Mouse (Mus musculus): ENCODE results near the gene Arvcf. TPM values are rescaled to one million over a fixed set of nuclear protein-coding genes. Genes with fewer than 3 reads are reported as not detected.

The Arvcf gene
- polyA plus RNA-seq, 1 experiment from 2014 or later = 22.1 TPM

GRCm38 (mm10) chr16:18360151-18360805, 12.3 kb downstream of the Arvcf start:
- Histone ChIP-seq H3K27me3 (replicated peaks) (no peaks in the 10 kb centered on the region), H3K27ac (no peak overlapping the region), H3K4me3 (replicated peaks) (no peak overlapping the region), H3K36me3 (no peaks in the 10 kb centered on the region), H3K9ac (no peak overlapping the region), H3K4me2 (replicated peaks) (no peak overlapping the region), H3K9me3 (no peaks in the 10 kb centered on the region), H3K4me1 (replicated peaks) (no peaks in the 10 kb centered on the region)
- ATAC-seq = peak; percentile 43; the same call in 1 of the 2 replicates
- WGBS = 70% methylated on average over 6 of the region's 6 CpGs

DNA sequence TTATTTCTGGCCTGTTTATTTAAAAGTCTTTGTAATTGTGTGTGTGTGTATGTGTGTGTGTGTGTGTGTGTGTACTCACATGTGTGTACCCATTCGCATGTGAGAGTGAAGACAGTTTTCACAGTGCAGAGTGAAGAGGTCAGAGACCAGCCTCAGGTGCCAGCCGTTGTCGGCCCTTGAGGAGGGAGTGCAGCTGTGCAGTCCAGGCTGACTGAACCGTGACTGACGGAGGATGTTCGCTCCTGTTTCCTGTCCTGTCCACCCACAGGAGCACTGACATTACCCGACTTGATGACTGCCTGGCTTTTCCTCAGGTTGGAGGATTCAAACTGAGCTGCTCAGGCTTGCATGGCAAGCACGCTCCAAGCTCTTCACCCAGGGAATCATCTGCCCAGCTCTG, 15.0 kb downstream of the Arvcf start:
- WGBS = 72% methylated on average over 8 of the region's 8 CpGs

DNA sequence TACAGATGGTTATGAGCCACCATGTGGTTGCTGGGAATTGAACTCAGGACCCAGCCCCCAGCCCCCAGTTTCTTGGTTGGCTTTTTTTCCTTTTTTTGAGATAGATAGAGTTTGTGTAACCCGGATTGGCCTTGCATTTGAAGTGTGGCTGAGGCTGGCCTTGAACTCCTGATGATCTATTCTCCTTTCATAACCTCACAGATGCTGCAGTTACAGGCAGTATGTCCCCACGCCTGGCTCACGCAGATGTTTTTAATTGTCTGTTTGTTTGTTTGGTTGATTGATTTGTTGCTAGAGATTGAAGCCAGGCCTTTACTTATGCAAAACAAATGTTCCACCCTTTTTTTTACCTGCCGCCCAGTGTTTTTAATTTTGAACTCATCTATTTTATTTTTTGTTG, 18.9 kb downstream of the Arvcf start:
- no peaks in the 10 kb centered on the region for H3K36me3 ChIP-seq
- ATAC-seq = no peak

More for the DNA sequence above, 15.0 kb downstream of the Arvcf start:
- Histone ChIP-seq H3K27ac (no peak overlapping the region), H3K27me3 (replicated peaks) (no peaks in the 10 kb centered on the region), H3K4me3 (replicated peaks) (no peak overlapping the region), H3K36me3 (no peaks in the 10 kb centered on the region), H3K4me2 (replicated peaks) (no peak overlapping the region), H3K9me3 (no peaks in the 10 kb centered on the region), H3K4me1 (replicated peaks) (no peaks in the 10 kb centered on the region), H3K9ac (no peak overlapping the region)
- no peak for ATAC-seq

GRCm38 (mm10) chr16:18370197-18370596, 22.2 kb downstream of the Arvcf start:
- ATAC-seq = no peak
- H3K4me3 ChIP-seq (replicated peaks) = no peak overlapping the region
- H3K9me3 ChIP-seq = no peaks in the 10 kb centered on the region
- H3K36me3 ChIP-seq = no peaks in the 10 kb centered on the region
- no peaks in the 10 kb centered on the region for H3K4me1 ChIP-seq (replicated peaks)
- no peaks in the 10 kb centered on the region for H3K27me3 ChIP-seq (replicated peaks)
- H3K27ac ChIP-seq = no peak overlapping the region
- H3K9ac ChIP-seq = no peak overlapping the region
- 85% methylated on average over 3 of the region's 3 CpGs for WGBS
- H3K4me2 ChIP-seq (replicated peaks) = no peak overlapping the region

More for the DNA sequence above, 18.9 kb downstream of the Arvcf start:
- Histone ChIP-seq H3K9me3 (no peaks in the 10 kb centered on the region), H3K4me2 (replicated peaks) (no peak overlapping the region), H3K4me3 (replicated peaks) (no peak overlapping the region), H3K27me3 (replicated peaks) (no peaks in the 10 kb centered on the region), H3K9ac (no peak overlapping the region), H3K27ac (no peak overlapping the region), H3K4me1 (replicated peaks) (no peaks in the 10 kb centered on the region)
- 86% methylated on average over 4 of the region's 4 CpGs for WGBS

DNA sequence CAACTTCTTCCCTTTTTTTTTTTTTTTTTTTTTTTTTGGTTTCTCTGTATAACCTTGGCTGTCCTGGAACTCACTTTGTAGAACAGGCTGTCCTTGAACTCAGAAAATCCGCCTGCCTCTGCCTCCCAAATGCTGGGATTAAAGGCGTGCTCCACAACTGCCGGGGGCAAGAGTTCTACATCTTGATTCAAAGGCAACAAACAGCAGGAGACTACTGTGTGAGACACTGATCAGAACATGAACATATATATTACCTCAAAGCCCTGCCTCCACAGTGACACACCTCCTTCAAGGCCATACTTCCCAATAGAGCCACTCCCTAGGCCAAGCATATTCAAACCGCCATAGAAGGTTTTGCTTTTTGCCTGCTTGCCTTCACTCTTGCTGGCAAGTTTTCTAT, 25.6 kb downstream of the Arvcf start:
- H3K27ac ChIP-seq = no peak overlapping the region
- 89% methylated on average over 4 of the region's 4 CpGs for WGBS
- 0 out of 2 replicates have a peak, but pooled peaks cover 6% of the 10 kb centered on the region for H3K4me1 ChIP-seq (replicated peaks)
- no peaks in the 10 kb centered on the region for H3K9me3 ChIP-seq
- no peak overlapping the region for H3K4me2 ChIP-seq (replicated peaks)
- H3K9ac ChIP-seq = no peak overlapping the region
- ATAC-seq = no peak
- H3K27me3 ChIP-seq (replicated peaks) = no peaks in the 10 kb centered on the region
- H3K4me3 ChIP-seq (replicated peaks) = no peak overlapping the region
- no peaks in the 10 kb centered on the region for H3K36me3 ChIP-seq

GRCm38 (mm10) chr16:18376297-18376954, 28.4 kb downstream of the Arvcf start:
- Histone ChIP-seq H3K4me2 (replicated peaks) (no peak overlapping the region), H3K36me3 (no peaks in the 10 kb centered on the region), H3K27ac (no peak overlapping the region), H3K27me3 (replicated peaks) (no peaks in the 10 kb centered on the region), H3K4me1 (replicated peaks) (0 out of 2 replicates have a peak, but pooled peaks cover 8% of the 10 kb centered on the region), H3K9me3 (no peaks in the 10 kb centered on the region), H3K9ac (no peak overlapping the region), H3K4me3 (replicated peaks) (no peak overlapping the region)
- ATAC-seq = peak; percentile 34
- 66% methylated on average over 7 of the region's 7 CpGs for WGBS

GRCm38 (mm10) chr16:18377203-18377602, 29.2 kb downstream of the Arvcf start:
- WGBS = 32% methylated on average over 3 of the region's 3 CpGs
- Histone ChIP-seq H3K4me3 (replicated peaks) (no peak overlapping the region), H3K4me2 (replicated peaks) (no peak overlapping the region), H3K27me3 (replicated peaks) (no peaks in the 10 kb centered on the region), H3K9me3 (no peaks in the 10 kb centered on the region), H3K4me1 (replicated peaks) (0 out of 2 replicates have a peak, but pooled peaks cover 16% of the 10 kb centered on the region), H3K27ac (no peak overlapping the region; the same call in 1 of the 2 replicates), H3K9ac (no peak overlapping the region), H3K36me3 (no peaks in the 10 kb centered on the region)
- ATAC-seq = peak; percentile 61; the same call in 1 of the 2 replicates

- peaks cover 20% of the 10 kb centered on the region; the same call in 1 of the 2 replicates for H3K4me1 ChIP-seq (replicated peaks)
- H3K27me3 ChIP-seq (replicated peaks) = no peaks in the 10 kb centered on the region
- H3K4me3 ChIP-seq (replicated peaks) = no peak overlapping the region
- no peak for ATAC-seq
- no peak overlapping the region for H3K27ac ChIP-seq
- WGBS = 41% methylated on average over 1 of the region's 1 CpGs
- no peak overlapping the region for H3K9ac ChIP-seq
- H3K4me2 ChIP-seq (replicated peaks) = no peak overlapping the region
- no peaks in the 10 kb centered on the region for H3K9me3 ChIP-seq
- H3K36me3 ChIP-seq = no peaks in the 10 kb centered on the region
These were observed 30.5 kb downstream of the Arvcf start for GRCm38 (mm10) chr16:18378489-18378888.

GRCm38 (mm10) chr16:18379338-18380001, 31.5 kb downstream of the Arvcf start:
- H3K4me2 ChIP-seq (replicated peaks) = no peak overlapping the region
- no peaks in the 10 kb centered on the region for H3K27me3 ChIP-seq (replicated peaks)
- H3K4me3 ChIP-seq (replicated peaks) = no peak overlapping the region
- H3K36me3 ChIP-seq = no peaks in the 10 kb centered on the region
- no peaks in the 10 kb centered on the region for H3K9me3 ChIP-seq
- no peak overlapping the region for H3K9ac ChIP-seq
- 83% methylated on average over 8 of the region's 8 CpGs for WGBS
- peaks cover 24% of the 10 kb centered on the region; the same call in 1 of the 2 replicates for H3K4me1 ChIP-seq (replicated peaks)
- ATAC-seq = no peak
- H3K27ac ChIP-seq = no peak overlapping the region

- no peak overlapping the region for H3K27ac ChIP-seq
- H3K9me3 ChIP-seq = no peaks in the 10 kb centered on the region
- no peak overlapping the region for H3K4me3 ChIP-seq (replicated peaks)
- 64% methylated on average over 6 of the region's 6 CpGs for WGBS
- no peaks in the 10 kb centered on the region for H3K36me3 ChIP-seq
- H3K4me1 ChIP-seq (replicated peaks) = peaks cover 24% of the 10 kb centered on the region; the same call in 1 of the 2 replicates
- no peak overlapping the region for H3K4me2 ChIP-seq (replicated peaks)
- no peak for ATAC-seq
- H3K27me3 ChIP-seq (replicated peaks) = no peaks in the 10 kb centered on the region
- H3K9ac ChIP-seq = no peak overlapping the region
These were observed 32.6 kb downstream of the Arvcf start for GRCm38 (mm10) chr16:18380495-18381063.

- 57% methylated on average over 6 of the region's 6 CpGs for WGBS
- peaks cover 24% of the 10 kb centered on the region; the same call in 1 of the 2 replicates for H3K4me1 ChIP-seq (replicated peaks)
- no peak overlapping the region for H3K4me3 ChIP-seq (replicated peaks)
- H3K4me2 ChIP-seq (replicated peaks) = no peak overlapping the region
- H3K36me3 ChIP-seq = no peaks in the 10 kb centered on the region
- H3K9ac ChIP-seq = no peak overlapping the region
- peak; percentile 69 for ATAC-seq
- H3K27me3 ChIP-seq (replicated peaks) = no peaks in the 10 kb centered on the region
- peak overlapping the region; percentile 54 for H3K27ac ChIP-seq
- H3K9me3 ChIP-seq = no peaks in the 10 kb centered on the region
These were observed 33.8 kb downstream of the Arvcf start for GRCm38 (mm10) chr16:18381621-18382258.

All from intestine, embryonic 15.5 days (tissue).